Mouse (Mus musculus) lung, postnatal 36 days (tissue): ENCODE data around the gene Hebp2.
"Not testable (repeated sequence)": the region's sequence is repeated elsewhere in the genome, so short reads cannot be mapped to it uniquely, and the experiment has no call there.

Experiments used
- DNase-seq: peaks from one replicate; pipeline ENCODE4 v3.0.0; 2022; ENCODE audit warnings: mixed read lengths

The Hebp2 gene

DNA sequence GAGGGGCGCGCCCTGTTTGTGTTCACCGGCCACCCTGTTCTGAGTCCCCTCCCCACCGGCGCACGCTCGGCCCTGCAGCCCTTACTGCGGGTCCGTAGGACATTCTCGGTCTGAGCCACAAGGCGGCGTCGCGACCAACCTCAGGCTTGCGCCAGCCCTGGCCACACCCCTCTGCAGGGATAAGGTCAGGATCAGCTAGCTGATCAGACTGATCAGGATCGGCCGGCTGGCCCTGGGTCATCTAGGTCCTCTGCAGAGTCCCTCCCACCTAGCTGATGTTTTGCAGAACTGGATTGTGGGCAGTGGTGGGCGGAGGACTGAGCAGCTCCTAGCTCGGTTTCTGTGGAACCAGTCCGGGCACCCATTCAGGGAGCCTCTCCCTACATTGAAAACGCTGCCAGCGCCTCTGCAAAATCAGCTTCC, at the start of gene Hebp2:
TSS of gene Hebp2 (minus strand) at position 264 of the 423 bp plus-strand sequence.
- peak; percentile 70 for DNase-seq

DNA sequence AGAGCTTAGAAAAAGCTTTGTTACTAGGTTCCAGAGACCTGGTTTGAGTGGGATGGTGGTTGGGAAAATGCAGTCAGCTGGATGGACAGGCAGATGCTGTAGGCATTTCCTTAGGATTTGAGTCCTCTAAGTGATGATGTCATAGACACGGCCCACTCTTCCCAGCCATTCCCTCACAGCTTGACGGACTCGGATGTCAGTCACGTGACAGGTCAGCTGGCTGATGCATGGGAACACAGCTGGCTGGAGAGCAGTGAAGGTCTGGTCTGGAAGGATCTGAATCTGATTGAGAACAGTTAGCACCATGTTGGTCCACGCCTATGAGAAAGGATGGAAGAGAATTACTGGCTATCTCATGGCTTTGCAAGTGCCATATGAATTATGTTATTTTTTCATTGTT, 43.6 kb upstream of the Hebp2 start:
- DNase-seq, result no peak

DNA sequence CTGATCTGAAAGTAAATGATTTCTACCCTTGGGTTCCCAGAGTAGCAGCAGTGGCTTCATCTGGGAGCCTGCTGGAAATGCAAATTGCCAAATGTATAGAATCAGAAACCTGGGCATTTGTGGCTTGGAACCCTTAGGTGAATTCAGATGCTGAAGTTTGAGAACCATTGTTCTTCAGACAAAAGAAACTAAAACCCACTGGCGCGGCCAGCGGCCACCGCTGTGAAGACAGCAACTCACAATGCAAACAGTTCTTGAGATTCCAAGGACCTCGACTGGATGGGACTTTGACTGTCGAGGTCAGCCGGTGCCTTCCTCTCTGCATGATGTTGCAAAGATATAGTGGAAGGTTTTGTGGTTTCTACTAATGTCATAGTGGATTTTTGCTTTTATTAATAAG, 38.3 kb upstream of the Hebp2 start:
- DNase-seq, result no peak

DNA sequence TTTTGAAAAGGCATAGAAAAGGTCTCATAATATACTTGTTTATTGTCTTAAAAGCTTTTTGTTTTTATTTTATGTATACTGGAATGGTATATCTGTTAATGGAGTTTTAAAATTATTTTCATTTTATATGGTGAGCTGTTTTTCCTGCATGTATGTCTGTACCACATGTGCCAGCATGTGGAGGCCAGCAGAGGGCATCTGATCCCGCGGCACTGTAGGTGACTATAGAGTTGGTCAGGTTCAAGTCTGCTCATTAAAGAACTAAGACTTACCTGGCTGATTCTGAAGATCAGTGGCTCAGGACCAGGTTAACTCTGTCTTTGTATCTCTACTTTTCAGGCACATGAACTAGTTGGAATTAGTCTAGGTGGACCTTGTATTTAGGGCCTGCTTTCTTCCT, 26.7 kb upstream of the Hebp2 start:
- peak; percentile 6 for DNase-seq

DNA sequence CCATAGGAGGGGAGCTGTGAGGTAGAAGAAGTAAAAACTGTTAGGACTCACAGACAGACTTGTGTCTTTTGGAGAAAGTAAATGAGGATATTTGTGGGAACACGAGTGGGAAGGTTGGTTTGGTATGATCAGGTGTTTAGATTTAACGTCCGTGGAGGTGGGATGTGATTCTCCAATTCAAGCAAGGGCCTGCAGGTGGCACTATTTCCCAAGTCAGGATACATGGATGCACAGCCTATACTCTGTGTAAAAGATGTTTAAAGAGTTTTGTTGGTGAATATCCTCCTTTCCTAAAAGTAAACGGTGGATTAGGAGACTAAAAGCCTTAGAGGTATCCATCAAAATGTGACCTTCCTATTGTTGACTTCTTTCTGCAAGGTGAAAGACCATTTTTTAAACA, 17.1 kb upstream of the Hebp2 start:
- DNase-seq, result peak; percentile 67

DNA sequence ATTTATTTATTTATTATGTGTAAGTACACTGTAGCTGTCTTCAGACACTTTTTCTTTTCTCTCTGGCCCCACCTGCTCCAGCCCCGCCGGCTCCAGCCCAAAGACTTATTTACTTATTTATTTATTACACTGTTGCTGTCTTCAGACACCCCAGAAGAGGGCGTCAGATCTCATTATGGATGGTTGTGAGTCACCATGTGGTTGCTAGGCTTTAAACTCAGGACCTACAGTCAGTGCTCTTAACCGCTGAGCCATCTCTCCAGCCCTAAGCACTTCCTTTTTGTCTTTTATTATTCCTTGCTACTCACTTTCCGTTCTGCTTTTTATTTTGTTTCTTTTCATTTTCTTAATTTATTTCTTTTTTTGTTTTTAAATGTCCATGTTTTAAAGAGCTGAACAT, 15.6 kb upstream of the Hebp2 start:
- no peak for DNase-seq

DNA sequence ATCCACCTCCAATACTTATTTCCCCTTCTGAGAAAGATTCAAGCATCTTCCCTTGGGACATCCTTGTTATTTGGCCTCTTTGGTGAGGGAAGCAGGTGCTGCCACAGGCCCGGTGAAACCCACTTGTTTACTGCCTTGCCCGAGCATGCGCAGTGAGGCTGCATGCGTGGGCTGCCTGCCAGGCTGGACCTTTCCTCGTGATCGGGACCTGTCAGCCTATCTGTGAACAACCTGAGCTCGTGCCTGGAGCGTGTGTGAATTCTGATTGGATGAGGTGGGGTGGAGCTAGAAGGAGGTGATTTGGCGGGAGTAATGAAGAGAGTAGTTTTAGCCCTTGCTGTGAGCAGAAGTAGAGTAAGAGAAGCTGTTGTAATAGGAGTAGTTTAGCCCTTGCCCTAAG, 13.2 kb upstream of the Hebp2 start:
- not testable (repeated sequence) for DNase-seq

DNA sequence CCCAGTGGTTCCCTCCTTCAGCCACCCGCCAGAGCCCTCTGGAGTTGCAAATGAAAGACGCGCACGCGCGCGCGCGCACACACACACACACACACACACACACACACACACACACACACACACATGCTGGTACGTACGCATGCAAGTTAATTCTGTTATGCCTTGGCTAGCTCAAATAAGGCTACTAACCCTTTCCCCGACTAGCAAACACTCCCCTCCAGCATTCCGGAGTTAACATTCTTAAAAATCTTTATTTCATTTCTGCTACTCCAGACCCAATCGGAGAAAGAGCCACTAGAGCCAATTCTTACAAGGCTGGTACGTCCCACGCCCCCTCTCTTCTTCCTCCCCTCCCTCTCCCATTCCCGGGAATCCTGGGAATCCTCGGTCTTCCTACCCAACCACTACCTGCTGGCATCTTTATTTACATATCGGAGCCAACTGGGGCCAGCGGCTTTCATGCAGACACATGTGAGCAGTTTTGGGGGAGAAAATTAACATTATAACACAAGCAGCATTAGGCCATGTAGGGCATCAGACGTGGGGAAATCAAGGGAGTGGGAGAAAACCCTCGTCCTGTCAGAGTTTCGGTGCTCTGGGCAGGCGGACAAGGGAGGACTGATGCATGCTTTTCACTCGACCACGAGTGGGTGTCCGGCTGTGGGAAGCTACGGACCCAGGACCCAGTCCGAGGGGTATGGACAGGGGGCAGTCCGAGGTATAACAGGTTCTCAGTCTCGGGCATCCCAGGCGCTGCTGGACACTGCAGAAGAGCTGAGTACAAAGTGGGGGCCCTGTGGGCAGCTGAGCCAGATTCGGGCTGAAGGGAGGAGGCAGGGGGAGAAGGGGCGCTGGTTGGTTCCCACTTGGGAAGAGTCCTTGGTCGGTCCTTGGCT, 3.7 kb upstream of the Hebp2 start:
- no peak for DNase-seq

DNA sequence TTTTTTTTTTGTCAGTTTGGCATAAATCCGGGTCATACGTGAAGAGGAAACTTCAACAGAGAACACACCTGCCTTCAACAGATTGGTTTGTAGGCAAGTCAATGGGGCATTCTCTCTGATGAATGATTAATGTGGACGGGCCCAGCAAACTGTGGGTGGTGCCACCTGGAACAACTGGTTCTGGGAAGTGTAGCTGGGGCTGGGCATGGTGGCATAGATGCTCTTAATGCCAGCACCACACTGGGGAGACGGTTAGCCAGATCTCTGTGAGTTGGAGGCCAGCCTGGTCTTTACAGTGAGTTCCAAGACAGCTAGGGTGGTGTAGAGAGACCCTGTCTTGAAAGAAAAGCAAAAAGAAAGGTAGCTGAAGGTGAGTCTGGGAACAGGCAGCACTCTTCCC, 1.5 kb upstream of the Hebp2 start:
- no peak for DNase-seq

DNA sequence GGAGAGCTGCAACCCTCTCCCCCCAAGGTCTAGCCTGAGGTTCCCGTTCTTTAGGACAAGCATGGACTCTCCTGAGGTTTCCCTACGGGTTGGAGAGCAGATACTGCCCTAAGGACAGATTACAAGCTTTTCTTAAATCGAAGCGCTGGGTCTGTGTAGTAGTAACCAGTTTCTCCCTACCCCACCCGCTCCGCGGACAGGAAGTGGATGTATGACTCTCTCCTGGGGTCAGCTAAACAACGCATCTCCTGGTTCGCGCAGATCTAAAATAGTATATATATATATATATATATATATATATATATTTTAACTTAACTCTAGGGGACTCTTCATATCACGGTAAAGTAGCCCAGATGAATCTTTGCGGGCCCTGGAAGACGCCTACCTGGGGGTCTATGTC, 567 bp downstream of the Hebp2 start:
- no peak for DNase-seq

DNA sequence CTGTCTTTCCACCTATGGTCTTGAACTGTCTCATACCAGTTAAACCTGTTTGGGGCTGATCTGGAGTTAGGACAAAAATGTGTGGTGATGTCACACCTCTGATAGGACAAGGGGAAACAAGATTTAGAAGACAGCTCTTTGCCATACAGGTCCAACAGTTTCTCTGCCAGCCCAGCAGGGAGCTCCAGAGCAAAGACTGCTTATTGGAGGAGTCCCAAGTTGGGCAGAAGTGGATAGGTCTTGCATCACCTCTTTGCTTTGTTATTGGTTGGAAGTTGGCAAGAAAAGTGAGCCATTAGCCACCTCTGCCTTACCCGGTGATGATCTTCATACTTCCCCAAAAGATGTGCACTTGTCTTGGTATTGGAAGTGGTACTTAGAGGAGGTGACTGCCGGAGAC, 9.0 kb downstream of the Hebp2 start:
- no peak for DNase-seq

DNA sequence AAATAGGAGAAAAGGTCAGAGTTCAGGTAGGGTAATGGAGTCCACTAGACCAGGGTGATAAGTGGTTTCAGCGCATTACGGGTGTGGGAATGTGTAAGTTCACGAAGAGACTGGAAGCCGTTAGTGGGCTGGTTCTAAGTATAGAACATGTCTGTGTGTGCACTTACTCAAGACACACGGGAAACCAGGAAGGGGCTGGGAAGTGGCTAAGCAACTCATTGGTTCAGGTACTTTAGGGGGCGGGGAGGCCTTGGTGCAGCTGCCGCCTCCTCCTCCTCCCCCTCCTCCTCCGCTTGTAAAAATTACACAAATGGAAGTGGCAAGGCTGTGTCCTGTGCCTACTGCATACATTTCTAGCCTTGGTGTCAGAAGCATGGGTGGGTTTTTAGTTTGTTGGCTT, 13.6 kb downstream of the Hebp2 start:
- DNase-seq, result no peak

DNA sequence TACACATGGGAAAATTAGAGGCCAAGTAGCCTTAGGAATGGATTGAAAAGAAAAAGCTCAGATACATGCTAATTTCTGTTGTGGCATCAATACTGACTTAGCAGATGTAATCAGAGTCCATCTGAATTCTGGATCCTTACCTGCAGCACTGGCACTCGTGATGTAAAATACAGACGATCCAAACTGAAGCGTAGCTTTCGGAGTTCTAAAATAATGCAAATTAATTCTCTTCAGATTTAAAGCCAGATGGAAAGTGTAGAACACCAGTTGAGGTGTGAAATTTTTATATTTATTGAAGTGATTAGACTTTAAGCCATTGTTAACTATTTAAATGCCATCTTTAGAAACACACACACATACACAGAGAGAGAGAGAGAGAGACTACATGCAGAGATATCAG, 15.7 kb downstream of the Hebp2 start:
- DNase-seq, result no peak

DNA sequence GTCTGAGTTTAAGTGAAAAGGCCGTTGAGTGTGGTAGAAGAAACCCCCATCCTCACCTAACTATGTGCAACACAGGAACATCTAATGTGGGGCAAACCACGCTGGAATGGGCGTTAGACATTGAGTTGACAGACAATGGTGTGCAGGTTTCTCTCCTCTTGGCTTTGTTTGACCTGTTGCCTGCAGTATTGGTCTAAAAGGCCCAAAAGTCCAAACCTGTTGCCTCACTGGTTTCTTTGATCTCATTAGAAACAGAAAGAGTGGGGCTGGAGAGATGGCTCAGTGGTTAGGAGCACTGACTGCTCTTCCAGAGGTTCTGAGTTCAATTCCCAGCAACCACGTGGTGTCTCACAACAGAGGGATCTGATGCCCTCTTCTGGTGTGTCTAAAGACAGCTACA, 16.7 kb downstream of the Hebp2 start:
- no peak for DNase-seq

DNA sequence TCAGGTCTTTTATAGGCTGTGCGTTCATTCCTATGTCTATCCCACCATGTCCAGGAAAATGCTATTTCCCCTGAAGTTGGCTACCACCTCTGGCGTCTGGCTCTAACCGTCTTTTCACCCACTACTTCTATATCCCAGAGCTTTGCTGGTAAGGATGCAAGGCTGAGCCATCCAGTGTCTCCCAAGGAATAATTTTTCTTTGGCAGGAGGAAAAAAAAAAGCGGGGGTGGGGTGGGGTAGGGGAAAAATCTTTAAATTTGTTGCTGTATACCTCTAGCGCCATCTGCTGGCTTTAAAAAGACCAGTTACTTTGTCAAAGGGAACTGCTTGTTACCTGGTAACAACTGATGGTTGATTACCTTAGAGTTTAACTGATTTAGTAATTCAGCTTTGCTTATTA, 17.4 kb downstream of the Hebp2 start:
- peak; percentile 66 for DNase-seq

DNA sequence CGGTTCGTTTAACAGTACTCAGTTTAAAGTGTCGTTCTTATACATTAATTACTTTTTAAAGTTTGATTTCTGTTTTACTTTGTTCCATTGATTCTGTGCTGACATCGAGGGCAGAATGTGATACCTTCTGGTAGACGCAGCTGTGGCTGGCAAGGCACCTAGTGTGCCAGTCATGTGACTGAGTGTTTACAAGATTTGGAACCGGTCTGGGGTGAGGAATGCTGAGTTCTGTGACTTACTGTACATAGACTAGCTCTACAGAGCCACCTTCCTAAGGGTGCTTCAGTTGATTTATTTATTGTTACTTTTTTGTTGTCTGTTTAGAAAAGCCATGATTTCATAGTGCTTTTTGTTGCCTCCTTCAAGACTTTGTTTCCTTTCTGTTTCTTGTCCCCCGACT, 18.1 kb downstream of the Hebp2 start:
- DNase-seq, result peak; percentile 41

DNA sequence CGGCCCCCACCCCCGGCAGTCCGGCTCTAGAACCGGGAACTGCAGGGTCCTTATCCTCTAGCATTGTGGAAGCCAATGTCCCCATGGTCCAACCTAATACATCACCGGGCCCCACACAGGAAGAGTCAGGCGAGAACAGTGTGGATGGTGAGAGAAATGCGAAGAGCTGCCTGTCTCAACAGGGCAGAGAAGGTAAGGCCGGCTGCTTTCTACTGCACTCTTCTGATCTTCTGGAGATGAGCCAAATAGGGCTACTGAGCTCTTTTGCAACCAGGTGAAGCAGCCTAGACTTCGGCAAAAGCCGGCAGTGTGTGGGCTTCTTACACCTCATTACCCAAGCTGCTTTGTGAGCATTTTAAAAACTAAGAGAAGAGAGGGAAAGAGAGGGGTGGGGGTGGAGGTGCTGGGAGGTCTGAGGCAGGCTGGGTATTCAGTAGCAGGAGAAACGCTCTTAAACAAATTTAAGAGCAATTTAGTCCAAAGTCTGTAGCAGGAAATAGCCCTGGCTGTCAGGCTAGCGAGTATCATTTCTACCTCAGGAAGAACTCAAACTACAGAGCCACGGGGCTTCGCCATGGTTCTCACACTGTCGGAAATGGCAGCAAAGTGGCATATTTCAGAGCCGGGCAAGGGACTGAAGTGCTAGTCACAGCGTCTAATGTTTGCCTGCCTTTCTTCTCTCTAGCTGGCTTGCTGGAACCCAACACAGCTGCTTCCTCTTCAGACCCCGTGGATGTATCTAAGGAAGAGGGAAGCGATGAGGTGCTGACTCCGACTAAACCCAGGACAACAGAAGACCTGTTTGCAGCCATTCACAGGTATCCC, 18.8 kb downstream of the Hebp2 start:
- DNase-seq, result peak; percentile 24

DNA sequence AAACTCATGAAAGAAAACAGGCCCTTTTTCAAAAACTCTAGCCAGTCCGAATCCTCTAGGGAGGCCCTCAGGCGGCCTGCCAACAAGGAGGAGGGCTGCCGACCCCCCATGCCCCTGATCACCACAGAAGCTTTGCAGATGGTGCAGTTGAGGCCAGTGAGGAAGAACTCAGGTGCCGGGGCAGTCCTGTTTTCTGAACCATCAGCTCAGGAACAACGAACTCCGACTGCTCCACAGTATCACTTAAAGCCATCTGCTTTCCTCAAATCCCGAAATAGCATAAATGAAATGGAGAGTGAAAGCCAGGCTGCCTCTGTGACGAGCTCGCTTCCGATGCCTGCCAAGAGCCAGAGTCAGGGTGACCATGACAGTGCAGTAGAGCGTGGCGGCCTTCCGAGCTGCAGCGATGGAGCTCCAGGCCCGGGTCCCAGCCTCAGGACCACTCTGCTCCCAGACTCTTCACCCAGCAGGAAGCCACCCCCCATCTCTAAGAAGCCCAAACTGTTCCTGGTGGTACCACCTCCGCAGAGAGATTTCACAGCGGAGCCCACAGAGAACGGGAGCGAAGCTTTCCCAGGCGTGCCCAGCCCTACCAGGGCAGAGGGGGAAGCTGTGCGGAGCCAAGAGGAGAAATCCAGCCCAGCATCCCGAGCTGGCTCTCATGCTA, 19.6 kb downstream of the Hebp2 start:
- DNase-seq, result no peak

DNA sequence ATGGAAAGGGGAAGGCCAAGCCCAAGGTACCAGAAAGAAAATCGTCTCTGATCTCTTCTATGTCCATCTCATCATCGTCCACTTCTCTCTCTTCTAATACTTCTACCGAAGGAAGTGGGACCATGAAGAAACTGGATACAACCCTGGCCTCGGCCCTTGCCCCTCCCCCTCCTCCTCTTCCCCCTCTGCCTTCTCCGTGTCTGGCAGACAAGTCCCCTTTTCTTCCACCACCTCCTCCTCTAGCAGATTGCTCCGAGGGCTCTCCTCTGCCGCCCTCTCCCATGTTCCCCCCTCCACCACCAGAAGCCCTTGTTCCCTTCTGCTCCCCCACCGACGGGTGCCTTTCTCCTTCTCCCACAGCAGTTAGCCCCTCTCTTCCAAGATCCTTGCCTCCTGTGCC, 20.1 kb downstream of the Hebp2 start:
- DNase-seq, result no peak

DNA sequence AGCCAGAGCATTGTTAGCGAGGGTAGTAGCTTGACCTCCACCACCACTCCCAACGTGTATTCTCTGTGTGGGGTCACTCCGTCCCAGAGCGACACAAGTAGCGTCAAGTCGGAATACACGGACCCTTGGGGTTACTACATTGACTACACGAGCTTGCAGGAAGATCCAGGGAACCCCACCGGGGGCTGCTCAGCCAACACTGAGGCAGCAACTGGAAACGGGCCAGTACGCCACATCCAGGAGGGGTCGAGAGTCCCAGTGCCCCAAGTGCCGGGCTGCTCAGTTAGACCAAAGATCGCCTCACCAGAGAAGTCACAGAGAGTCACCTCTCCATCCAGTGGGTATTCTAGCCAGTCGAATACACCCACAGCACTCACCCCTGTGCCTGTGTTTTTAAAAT, 20.6 kb downstream of the Hebp2 start:
- no peak for DNase-seq

DNA sequence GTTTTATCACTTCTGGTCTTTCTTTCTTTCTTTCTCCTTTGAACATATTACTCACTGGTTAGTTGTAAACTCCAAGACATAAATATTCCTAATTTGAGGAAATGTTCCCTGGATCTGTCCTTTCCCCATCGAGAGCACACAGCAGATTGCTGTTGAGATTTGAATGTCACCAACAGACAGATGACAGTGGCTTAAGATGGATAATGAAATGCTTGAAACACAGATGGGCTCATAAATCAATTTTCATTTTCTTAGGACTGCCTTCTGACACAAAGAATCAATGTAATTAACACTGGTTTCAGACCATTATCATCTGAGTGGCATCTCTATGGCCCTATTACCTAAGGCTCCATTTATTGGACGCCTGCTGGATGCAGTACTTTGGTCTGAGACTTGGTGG, 23.3 kb downstream of the Hebp2 start:
- DNase-seq, result no peak

DNA sequence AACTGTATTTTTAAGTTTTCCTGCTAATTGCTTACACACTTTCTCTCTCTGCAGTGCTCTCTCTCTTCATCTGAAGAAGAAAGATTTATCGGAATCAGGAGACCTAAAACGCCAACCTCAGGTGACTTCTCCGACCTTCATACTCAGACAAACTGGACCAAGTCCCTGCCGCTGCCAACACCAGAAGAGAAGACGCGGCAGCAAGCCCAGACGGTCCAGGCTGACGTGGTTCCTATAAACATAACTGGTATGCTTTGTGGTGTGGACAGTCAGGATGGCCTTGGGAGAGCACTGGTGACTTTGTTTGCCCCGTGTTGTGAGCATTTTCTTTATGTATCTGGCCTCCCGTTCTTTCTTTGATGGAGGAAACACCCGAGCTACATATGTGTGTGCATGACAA, 34.4 kb downstream of the Hebp2 start:
- DNase-seq, result no peak

DNA sequence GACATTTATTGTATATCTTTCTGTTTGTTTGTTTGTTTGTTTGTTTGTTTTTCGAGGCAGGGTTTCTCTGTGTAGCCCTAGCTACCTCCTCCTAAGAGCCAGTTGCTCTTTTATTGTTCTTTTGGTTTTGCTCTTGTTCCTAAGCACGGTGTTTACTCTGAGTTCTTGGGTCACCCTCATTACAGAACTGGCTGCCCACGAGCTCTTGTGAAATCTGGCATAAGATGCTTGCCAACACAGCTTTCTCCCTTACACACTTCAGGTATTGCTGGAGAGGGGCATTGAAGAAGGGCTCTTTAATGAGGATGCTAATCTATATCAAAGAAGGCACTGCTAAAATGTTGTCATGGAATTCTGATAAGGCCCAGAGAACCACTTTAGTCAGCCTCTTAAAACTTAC, 35.2 kb downstream of the Hebp2 start:
- peak; percentile 30 for DNase-seq

DNA sequence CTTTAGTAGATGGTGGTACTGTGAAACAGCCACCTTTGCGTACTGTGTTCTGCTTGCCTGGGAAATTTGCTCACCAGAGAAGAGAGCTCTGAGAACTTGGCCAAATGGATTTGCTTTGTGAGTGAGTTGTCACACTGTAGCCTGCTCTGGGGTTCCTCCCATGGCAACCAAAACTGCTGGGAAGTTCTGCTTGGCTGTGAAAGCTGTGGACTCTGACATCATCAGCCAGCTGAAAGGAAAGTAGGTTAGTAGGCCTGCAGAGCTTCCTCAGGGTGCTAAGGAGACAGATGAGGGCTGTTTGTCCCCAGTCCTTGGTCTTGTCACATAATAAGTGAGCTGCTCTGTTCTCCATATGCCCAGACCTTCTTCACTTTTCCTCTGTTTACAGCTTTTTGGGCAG, 37.3 kb downstream of the Hebp2 start:
- no peak for DNase-seq
